Mouse (Mus musculus) splenic B cell, adult 2 months (primary cell): ENCODE measurements around the gene Sc5d.

Source experiments
- DNase-seq: peaks from one replicate; pipeline ENCODE4 v3.0.0-alpha.2; 2011; ENCODE audit warnings: low read depth, low spot score
- H3K27me3 ChIP-seq: 2 replicates; pipeline ENCODE4 v1.6.1; 2012; ENCODE audit warnings: mild to moderate bottlenecking, low read length, moderate library complexity, mixed read lengths; ENCODE audit not compliant: control insufficient read depth, poor library complexity, insufficient read depth, severe bottlenecking
- H3K36me3 ChIP-seq: 2 replicates; pipeline ENCODE4 v1.6.1; 2012; ENCODE audit warnings: mild to moderate bottlenecking, low read length, moderate library complexity, mixed read lengths; ENCODE audit not compliant: control insufficient read depth, poor library complexity, insufficient read depth, severe bottlenecking

The Sc5d gene

DNA sequence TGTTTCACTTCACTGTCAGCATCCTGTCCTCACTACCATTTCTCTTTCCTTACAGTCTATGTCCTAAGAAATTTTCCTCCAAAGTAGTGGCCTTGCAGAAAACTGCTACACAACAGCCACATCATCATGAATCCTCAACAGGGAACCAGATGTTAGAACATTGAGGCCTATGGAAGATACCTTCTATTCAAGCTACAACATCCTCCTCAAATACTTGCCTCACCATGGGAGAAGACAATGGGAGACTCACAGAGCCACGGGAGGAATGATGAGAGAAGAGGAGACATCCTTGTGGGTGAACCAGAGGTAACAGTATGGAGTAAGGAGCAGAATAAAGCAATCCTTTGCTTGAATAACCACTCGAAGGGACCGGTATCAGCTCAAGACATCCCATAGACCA lies 9.1 kb upstream of the Sc5d start:
- no peaks in the 10 kb centered on the region for H3K27me3 ChIP-seq
- DNase-seq = no peak

DNA sequence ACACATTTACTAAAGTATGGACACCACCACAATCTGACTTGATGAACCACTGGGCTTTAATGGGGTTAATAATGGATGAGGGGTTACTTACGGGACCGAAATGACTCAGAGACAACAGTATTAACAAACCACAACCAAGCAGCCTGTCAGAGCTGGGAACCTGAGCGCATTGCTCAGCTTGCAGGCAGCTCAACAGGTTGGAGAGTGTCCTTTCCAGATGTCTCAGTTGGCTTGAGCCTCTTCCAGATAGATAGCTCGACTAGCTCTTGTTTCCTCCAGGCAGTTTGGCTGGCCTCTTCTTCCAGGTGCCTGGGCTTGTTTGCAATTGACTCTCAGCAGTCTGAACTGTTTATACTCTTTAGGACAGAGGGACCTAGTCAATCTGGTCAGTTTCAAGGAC lies 8.6 kb upstream of the Sc5d start:
- H3K27me3 ChIP-seq = no peaks in the 10 kb centered on the region
- no peak for DNase-seq
- H3K36me3 ChIP-seq = no peaks in the 10 kb centered on the region

More for the DNA sequence above, 9.1 kb upstream of the Sc5d start:
- no peaks in the 10 kb centered on the region for H3K36me3 ChIP-seq

DNA sequence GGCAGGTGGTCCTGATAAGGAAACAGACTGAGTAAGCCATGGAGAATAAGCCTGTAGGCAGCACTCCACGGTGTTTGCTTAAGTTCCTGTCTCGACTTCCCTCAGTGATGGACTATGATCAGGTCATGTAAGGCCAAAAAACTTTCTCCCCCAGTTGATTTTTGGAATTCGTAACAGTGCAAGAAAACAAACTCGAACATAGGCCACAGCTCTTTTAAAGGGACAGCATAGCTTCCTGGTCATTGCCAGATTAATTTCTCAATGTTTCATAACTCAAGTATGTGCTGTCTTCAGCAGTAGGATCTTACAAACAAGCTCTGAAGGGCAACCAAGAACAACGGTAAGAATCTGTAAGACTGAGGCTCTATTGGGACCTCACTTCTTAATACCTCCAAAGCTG lies 7.4 kb upstream of the Sc5d start:
- Histone ChIP-seq H3K36me3 (no peaks in the 10 kb centered on the region), H3K27me3 (no peaks in the 10 kb centered on the region)
- DNase-seq = no peak

DNA sequence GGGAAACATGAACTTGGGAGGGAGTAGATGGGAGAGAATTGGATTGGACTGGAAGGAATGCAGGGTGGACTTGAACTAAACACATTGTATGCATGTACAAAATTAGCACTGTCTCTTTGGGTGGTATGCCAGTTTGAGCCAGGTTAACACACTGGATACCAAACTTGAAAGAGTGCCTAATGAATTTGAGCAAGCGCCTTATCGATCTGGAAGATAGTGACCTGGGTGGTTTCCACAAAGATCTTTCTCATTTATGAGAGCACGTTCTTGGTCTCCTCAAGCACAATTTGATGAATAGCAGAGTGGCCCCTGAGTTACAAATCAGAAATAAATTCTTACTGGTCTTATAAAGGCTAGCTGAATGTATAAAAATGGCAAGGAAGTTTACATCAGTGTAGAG lies 6.6 kb upstream of the Sc5d start:
- Histone ChIP-seq H3K36me3 (no peaks in the 10 kb centered on the region), H3K27me3 (no peaks in the 10 kb centered on the region)
- DNase-seq = no peak

DNA sequence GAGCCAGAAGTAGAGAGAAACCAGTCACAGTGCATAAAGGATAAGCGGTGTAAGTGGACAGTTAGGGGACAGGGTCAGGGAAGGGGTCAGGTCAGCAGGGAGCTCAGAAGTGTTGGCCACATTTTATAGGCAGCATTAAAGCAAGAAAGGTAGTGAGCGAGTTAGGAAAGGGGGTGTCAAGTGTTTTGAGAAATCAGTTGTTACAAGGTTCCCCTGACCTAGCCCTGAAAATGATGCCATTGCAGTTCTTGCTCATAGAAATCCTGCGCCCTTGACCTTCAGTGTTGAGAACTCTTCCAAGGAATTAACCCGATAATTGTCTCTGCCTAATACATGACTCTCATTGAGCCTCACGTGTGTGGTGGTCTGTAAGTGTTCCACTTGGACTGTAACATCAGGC lies 6.0 kb upstream of the Sc5d start:
- Histone ChIP-seq H3K36me3 (no peaks in the 10 kb centered on the region), H3K27me3 (no peaks in the 10 kb centered on the region)
- no peak for DNase-seq

DNA sequence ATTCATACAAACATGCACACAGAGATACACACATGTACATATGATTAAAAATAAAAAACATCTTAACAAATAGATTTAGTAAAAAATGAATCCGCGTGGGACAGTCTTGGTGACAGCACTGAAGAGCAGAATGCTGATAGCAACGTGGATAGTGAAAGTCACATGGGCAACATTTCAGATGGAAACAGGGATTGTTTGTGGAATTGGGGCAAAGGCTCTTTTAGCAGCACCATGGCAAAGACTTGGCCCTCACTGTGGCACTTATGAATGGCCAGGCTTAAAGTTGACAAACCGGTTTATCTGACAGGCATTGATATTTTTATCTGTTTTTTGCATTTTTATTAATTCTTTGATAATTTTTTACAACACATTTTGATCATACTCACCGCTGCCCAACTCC lies 4.3 kb upstream of the Sc5d start:
- DNase-seq = no peak
- H3K27me3 ChIP-seq = no peaks in the 10 kb centered on the region
- H3K36me3 ChIP-seq = no peaks in the 10 kb centered on the region

DNA sequence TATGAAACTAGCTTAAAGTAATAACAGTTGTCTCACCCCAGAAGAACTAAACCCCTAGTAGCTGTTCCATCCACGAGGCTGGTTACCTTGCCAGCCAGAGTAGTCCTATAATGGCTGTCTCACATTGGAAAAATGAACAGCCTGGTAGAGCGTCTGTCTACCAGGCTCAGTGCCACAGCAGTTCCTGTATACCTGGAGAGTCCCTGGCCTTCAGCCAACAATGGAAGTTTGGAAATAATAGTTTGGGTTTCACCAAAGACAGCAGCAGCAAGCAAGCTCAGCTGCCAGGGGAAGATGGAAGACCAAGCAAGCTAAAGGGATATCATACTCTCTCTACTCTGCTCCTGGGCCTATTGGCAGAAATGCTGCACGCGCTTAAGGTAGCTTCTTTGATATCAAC lies 1.3 kb upstream of the Sc5d start:
- Histone ChIP-seq H3K36me3 (peaks cover 2% of the 10 kb centered on the region; the same call in 1 of the 2 replicates), H3K27me3 (no peaks in the 10 kb centered on the region)
- no peak for DNase-seq

DNA sequence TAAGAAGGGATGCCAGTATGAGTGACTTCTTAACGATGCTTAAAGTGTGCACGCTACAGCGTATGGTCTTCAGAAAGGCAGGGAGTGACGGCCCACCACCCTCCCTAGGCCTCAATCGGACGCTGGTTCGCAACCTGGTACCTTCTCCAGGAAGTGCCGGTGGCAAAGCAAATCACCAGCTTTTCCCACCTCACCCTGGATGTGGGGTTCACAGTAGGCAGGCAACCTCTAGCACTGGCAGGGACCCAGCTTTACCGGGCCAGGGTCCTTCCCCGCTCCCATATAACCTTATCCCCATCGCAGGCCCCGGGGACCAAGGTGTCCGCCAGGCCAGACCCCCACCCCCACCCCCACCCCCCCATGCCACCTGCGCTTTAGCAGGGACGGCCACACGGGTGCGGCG lies 346 bp downstream of the Sc5d start:
- Histone ChIP-seq H3K27me3 (no peaks in the 10 kb centered on the region), H3K36me3 (peaks cover 2% of the 10 kb centered on the region; the same call in 1 of the 2 replicates)
- DNase-seq = peak; percentile 36

DNA sequence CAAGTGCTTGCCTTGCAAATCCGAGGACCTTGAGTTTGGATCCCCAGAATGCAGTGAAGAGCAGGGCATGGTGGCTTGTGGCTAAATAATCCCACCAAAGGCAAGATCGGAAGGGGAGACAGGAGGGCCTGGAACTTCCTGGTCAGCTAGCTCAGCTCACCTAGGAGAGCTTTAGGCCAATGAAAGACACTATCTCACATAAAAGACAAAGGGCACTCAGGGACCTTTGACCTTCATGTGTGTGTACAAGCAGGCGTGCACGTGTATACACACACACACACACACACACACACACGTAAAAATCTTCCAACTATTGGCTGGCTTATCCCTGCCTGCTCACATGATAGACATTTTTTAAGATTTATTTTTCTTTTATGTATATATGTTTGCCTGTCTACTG lies 3.6 kb downstream of the Sc5d start:
- peaks cover 11% of the 10 kb centered on the region for H3K36me3 ChIP-seq
- no peaks in the 10 kb centered on the region for H3K27me3 ChIP-seq
- no peak for DNase-seq

DNA sequence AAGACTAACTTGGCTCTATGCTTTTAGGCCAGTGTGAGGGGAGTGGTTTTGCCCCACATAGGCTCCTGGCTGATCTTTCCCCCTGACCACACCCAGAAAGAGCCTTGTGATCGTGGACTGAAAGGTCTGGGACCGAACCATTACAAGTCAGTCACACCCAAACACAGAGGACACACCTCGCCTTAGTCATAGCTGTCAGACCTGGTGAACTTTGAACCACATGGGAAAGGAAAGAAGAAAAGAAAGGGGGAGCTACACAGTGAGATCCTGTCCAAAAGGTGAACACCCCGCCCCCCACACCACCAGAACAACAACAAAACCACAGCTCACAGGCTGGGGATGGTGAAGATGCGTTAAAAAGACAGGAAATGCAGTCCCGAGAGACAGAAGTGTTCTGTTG lies 14.9 kb downstream of the Sc5d start:
- DNase-seq = peak; percentile 32

DNA sequence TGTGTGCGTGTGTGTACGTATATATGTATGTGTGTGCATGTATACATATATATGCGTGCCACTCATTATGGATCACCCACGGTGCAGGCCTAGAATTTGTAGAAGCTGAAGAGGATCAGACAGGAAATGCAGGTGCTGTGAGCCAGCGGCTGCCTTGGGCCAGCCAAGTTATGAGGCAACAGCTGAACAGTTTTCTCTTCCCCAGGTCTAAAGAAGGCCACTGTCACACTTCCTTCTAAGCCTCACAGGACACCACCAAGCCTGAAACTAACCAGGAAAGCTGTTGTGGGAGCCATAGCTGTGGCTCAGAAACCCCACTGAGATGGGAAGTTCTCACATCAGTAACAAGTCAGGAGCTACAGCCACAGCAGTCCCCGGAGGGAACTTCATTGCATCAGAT lies 17.4 kb downstream of the Sc5d start:
- Histone ChIP-seq H3K36me3 (no peaks in the 10 kb centered on the region), H3K27me3 (no peaks in the 10 kb centered on the region)
- DNase-seq = no peak

More for the DNA sequence above, 14.9 kb downstream of the Sc5d start:
- Histone ChIP-seq H3K36me3 (no peaks in the 10 kb centered on the region), H3K27me3 (no peaks in the 10 kb centered on the region)

DNA sequence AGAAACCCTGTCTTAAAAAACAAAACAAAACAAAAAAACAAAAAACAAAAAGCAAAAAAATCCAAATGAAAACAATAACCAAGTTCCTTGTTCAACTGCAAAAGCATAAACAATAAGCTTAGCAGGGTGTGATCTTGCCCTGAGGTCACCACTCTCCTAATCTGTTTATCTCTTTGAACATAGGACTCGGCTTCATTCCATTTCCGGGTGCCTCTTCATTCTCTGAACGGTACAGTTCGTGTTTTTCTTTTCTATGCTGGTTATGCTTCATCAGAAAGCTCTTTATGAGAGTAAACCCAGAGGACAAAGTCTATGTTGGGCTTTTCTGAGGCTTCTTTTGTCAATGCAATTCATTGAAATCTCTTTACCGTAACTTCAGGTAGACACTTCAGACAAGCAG lies 19.9 kb downstream of the Sc5d start:
- no peaks in the 10 kb centered on the region for H3K27me3 ChIP-seq
- DNase-seq = no peak
- no peaks in the 10 kb centered on the region for H3K36me3 ChIP-seq

DNA sequence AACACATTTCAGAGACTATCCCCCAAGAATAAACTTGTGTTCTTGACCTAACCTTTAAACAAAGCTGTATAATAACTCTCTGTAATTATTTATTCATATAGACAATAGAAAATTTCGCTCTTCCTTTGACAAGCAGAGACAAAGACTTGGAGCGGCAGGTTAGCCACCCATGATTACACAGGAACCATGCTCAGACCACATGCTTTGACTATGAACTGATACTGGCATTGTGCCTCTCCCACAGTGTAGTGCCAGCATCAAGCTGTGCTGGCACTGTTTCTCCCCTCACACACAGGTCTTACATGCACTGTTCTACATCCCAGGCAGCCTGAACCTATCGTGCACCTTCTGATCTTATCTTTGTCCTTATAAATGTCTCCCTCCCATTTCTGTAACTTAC lies 23.0 kb downstream of the Sc5d start:
- Histone ChIP-seq H3K36me3 (no peaks in the 10 kb centered on the region), H3K27me3 (no peaks in the 10 kb centered on the region)
- DNase-seq = no peak

DNA sequence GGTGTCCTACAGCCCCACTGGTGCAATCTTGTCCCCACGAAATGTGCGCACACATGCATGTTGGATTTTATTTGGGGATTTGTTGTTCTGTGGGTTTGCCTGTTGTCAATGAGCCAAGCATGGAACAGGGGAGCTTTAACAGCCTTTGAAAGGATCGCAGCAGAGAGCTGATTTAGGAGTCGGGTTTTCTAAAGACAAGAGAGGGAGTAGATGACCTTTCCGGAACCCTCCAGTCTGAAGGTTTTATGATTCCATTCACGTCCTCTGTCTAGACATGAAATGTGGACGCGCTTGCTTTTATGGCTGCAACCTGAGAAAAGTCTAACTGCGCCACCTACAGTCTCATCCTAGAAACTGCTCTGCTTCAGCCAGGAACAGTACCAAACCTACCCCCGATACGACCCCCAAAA lies 23.5 kb downstream of the Sc5d start:
- Histone ChIP-seq H3K36me3 (no peaks in the 10 kb centered on the region), H3K27me3 (no peaks in the 10 kb centered on the region)
- DNase-seq = peak; percentile 80

DNA sequence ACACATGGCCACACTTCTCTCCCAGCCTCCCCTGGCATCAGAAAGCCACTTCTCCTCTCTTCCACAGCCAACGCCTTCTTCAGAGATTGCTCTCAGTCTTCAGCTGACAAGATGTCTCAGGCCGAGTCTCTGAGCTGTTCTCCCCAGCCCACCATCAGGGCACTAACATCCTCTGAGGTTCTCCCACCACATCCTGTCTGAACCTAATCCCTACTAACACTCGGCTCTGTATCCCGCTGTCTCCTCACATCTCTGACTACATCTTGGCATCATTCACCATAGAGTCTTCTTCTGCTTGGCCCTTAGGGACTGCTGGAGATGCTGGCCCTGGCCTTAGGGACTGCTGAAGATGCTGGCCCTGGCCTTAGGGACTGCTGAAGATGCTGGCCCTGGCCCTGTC lies 25.2 kb downstream of the Sc5d start:
- H3K27me3 ChIP-seq = no peaks in the 10 kb centered on the region
- no peaks in the 10 kb centered on the region for H3K36me3 ChIP-seq
- no peak for DNase-seq

DNA sequence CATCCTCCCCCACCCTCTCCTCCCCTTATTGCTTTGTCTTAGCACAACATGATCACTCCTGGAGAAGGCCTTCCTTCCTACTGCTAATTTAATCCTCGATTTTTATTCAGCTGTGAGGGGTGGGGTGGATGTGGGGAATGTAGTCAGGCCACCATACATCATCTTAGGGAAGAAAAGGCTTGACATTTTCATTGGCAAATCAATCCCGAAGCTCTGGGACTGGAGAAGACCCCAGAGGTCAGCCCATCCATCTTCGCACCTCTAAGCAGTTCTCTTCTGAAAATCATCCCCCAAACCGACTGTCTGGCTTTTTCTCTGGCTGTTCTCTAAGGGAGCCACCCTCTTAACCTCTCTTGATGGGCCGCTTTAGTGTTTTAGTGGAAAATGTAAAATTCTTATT lies 32.9 kb downstream of the Sc5d start:
- Histone ChIP-seq H3K27me3 (no peaks in the 10 kb centered on the region), H3K36me3 (no peaks in the 10 kb centered on the region; the same call in 1 of the 2 replicates)
- no peak for DNase-seq
